Mouse (Mus musculus) erythroblast, embryonic 14.5 days (primary cell): ENCODE measurements around the gene Mettl21c.

ENCODE experiments used
- GATA1 ChIP-seq: IDR thresholded peaks from 2 replicates; pipeline ENCODE4 v1.6.1; 2012; ENCODE audit warnings: low read length, inconsistent platforms, mixed read lengths
- TAL1 ChIP-seq: IDR thresholded peaks from 3 replicates; pipeline ENCODE4 v1.6.1; 2012; ENCODE audit warnings: low read length, inconsistent platforms, mixed read lengths

- no peak for TF ChIP-seq GATA1
- TF ChIP-seq TAL1, result no peak
Observed at GRCm38 (mm10) chr1:44032213-44032612, 12.4 kb upstream of the Mettl21c start.
